Mouse (Mus musculus) stomach, adult 2 months (tissue): Measurements from ENCODE around the gene Copz2. TPM values are rescaled to one million over a fixed set of nuclear protein-coding genes. Genes with fewer than 3 reads are reported as not detected.

Experiments
- polyA plus RNA-seq: library from polyadenylated mRNA; depleted of rRNA; stranded (reverse); fragments of >200 nt; gene quantifications from 2 replicates; pipeline ENCODE4 v1.2.3, GENCODE M21; 2012; rRNA removed

Copz2 gene
- polyA plus RNA-seq, result 25.8 and 26.9 TPM in 2 replicates

GRCm38 (mm10) chr11:96849681-96850467, at the start of gene Copz2:
TSS of gene Copz2 (plus strand) at chr11:96849870.

GRCm38 (mm10) chr11:96829813-96830538, 19.7 kb upstream of the Copz2 start, which contains the start of gene Nfe2l1:
TSS of gene Nfe2l1 (minus strand) at chr11:96829968.

Other genes with a start within 250 kb of the Copz2 start
- 8.8 and 10.0 TPM in 2 replicates for gene Snx11, start 72.3 kb upstream of the Copz2 start, polyA plus RNA-seq
- gene Cbx1, start 60.7 kb upstream of the Copz2 start, polyA plus RNA-seq, result 10.7 and 12.5 TPM in 2 replicates
- gene Nfe2l1, start 19.9 kb upstream of the Copz2 start, polyA plus RNA-seq, result 64.6 and 77.2 TPM in 2 replicates
- 18.0 and 21.3 TPM in 2 replicates for gene Cdk5rap3, start 66.6 kb downstream of the Copz2 start, polyA plus RNA-seq
- 77.1 and 108 TPM in 2 replicates for gene Prr15l, start 78.2 kb downstream of the Copz2 start, polyA plus RNA-seq
- gene Pnpo, start 94.1 kb downstream of the Copz2 start, polyA plus RNA-seq, result 21.5 and 27.7 TPM in 2 replicates
- 7.1 and 8.2 TPM in 2 replicates for gene Sp2, start 133.1 kb downstream of the Copz2 start, polyA plus RNA-seq
- gene Sp6, start 163.5 kb downstream of the Copz2 start, polyA plus RNA-seq, result 6.1 and 13.7 TPM in 2 replicates
- 8.8 and 9.4 TPM in 2 replicates for gene Scrn2, start 180.1 kb downstream of the Copz2 start, polyA plus RNA-seq
- 0.05 and 0.15 TPM in 2 replicates for gene Lrrc46, start 191.5 kb downstream of the Copz2 start, polyA plus RNA-seq
- 50.6 and 76.1 TPM in 2 replicates for gene Mrpl10, start 191.7 kb downstream of the Copz2 start, polyA plus RNA-seq
- gene Osbpl7, start 200.8 kb downstream of the Copz2 start, polyA plus RNA-seq, result 9.0 and 10.4 TPM in 2 replicates